Mouse (Mus musculus): ENCODE data around the gene Lrrc72. TPM values are rescaled to one million over a fixed set of nuclear protein-coding genes. Genes with fewer than 3 reads are reported as not detected.
"Not testable (repeated sequence)": the region's sequence is repeated elsewhere in the genome, so short reads cannot be mapped to it uniquely, and the experiment has no call there.

Lrrc72 gene
- not detected for total RNA-seq (2021)
- long read RNA-seq, experiment 1 = 0 reads
- long read RNA-seq, experiment 2 = 0 reads

DNA sequence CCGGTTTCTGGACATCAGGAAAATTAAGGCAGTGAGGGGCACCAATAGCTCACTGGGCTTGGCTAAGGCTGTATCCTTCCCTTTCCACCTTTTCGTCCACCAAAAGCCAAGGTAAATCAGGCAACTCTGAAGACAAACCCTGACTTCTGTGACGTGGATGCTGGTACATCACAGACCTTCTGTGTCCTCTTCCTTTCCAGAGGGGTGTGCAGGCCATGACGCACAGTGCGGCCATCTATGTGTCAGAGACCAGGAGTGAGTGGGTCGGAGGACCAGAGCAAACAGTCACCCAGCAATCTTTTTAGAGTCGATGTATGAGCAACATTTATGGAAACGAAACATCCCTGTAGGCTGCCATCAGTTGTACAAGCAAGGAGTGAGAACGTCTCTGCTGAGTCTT lies at the start of gene Lrrc72:
TSS of gene Lrrc72 (minus strand) at position 101 of the 400 bp plus-strand sequence.
- no peak for DNase-seq (ENCODE audit: low spot score in 2 of 2)

DNA sequence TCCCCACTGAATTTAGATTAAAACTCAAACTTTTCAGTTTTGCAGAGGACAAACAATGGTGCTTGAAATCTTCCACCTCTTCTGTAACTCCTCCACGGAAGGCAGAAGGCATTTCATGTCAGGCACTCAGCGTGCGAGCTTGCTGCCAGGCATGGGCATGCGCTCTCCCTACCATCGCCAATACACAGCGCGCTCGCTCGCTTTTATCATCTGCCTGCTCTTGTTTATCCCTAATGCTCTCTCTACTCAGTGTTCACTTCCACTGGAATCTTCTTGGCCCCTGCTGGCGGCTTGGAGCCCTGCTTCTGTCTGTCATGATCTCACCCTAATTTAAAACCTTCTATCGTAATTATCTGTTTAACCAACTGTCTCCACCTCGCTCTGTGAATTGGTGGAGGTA lies 49.1 kb upstream of the Lrrc72 start:
- DNase-seq (ENCODE audit: low spot score in 2 of 2) = no peak

DNA sequence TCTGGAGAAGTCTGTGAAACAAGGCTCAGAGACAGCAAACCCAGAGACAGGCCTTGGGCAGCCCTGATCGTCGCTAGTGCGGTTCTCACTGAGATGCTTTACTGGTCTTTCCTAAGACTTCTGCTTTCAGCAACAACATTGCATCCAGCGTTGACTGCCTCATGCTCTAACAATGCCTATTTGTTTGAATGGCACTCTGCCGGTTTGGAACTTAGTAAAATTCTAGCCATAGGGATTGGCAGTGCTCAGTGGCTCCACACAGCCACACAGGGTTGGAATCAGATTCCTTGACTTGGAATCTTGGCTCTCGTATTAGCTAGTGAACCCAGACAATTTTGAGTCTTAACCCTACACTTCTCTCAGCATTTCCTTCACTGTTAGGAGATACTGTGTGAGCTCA lies 38.1 kb upstream of the Lrrc72 start:
- no peak for DNase-seq (ENCODE audit: low spot score in 2 of 2)

DNA sequence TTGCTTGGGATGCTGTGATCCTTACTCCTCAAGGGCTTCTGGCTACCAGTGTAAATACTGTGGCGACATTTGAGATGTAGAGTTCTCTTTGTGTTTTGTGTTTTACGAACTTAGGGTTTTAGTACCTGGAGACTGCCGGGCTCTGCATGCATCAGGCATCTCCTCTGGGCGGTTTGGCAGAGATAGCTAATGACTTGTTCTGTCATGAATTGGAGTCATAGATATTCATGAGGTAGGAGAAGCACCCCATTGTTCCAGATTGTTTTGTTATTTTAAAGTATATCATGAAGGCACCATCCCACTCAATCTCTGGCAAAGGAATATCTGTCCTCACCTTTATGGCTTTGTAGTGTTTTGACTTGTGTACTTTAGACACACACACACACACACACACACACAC lies 37.3 kb upstream of the Lrrc72 start:
- DNase-seq (ENCODE audit: low spot score in 2 of 2) = no peak

DNA sequence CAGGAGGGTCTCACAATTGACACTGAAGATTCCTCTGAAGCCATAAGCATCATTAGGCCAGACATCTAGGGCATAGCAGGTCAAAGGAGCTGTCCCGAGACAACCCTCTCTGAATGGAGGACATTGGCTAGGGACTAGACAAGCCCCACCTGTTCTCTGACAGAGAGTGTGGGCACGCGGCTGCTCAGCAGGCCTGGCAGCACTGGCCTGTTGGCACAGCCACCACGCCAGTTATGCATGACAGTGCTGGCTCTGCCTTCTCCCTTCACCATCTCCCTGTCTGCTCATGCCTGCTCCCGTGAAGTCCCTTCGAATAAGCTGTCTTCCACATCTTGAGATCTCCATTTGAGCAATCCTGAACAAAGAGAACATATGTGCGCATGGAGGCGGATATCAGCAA lies 36.4 kb upstream of the Lrrc72 start:
- peak in 1 of 2 experiments; percentile 20 for DNase-seq (ENCODE audit: low spot score in 2 of 2)

DNA sequence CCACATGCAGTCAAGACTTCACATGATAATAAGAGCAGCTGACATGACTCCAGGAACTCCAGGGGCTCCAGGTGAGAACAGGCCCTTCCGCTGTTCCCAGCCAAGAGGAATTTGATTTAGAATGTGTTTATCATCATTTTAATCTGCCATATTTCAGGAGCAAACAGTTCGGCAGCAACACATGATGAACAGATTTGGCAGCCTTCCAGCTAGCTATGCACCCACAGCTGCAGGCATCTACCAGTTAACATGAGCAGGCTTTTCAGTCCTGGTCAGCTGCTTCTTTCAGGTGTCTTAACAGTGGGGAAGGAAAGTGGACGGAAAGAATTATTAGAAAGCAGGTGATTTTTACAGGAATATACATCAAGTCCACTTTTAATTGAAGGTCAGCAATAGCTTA lies 21.6 kb upstream of the Lrrc72 start:
- no peak for DNase-seq (ENCODE audit: low spot score in 2 of 2)

DNA sequence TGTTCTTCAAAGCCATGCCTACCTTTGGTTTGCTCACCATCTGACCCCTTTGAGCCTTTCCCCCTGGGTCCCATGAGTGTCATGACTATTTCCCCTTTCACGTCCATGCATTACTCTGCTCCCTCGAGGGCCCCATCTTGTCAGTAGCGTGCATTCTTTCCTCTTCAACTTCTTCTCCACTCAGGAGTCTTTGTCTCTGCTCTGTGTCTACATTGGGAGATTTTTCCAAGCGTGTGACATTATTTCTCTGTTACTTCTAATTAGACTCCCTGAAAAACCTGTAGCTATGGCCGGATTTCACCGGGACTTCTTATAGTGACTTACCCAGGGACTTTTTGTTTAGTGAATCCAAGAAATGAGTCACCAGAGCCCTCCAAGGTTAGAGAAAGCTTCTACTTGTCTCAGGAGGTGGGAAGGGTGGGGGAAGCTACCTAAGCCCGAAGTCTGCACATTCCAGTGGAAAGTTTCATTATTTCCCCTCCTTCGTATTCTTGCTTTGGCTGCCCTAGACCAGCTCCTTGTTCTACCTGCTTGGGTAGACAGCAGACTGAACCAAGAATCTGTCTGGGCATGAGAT lies 14.6 kb upstream of the Lrrc72 start:
- no peak for DNase-seq (ENCODE audit: low spot score in 2 of 2)

DNA sequence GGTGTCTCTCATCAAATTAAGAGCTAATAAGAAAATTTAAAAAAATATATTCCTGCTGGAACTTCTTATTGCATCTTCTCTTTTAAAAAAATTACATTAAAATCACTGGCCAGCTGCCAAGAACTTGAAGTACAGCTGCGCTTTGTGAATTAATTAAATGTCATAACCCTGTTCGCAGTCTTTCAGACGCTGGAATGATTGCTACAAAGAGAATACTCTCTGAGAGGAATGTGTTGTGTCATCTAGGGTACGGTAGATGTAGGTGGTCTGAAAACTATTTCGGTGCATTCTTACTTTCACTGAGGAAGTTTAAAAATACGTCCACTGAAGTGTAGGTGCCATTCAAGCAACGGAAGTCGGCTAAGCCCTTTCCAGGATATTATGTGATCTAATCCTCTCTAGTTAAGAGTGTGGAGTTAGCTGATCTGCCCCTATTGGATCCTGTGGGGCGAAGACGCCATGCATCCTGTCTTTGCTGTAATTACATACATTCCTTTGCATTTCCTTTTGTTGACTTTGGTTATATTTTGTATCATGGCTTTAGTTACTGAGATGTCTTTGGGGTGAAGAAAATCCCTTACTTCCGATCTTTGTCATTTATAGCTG lies 9.0 kb upstream of the Lrrc72 start:
- DNase-seq (ENCODE audit: low spot score in 2 of 2) = no peak

DNA sequence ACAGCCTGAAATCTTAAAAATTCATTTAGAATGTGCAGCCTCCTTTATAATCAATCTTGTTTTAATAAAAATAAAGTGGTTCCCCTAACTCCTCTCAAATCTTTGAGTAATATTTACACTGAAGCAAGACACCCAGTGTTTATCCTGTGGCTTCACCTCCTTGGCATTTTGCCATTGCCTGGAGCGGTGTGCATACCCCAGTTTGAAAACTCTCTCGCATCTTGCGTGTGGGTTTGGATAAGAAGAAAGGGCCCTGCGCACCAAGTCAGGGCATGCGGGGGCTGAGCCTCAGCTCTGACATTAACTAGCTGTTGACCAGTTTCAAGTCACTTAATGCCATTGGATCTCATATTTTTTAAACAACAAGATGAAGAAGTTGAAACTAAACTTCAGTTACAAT lies 2.2 kb upstream of the Lrrc72 start:
- no peak for DNase-seq (ENCODE audit: low spot score in 2 of 2)

DNA sequence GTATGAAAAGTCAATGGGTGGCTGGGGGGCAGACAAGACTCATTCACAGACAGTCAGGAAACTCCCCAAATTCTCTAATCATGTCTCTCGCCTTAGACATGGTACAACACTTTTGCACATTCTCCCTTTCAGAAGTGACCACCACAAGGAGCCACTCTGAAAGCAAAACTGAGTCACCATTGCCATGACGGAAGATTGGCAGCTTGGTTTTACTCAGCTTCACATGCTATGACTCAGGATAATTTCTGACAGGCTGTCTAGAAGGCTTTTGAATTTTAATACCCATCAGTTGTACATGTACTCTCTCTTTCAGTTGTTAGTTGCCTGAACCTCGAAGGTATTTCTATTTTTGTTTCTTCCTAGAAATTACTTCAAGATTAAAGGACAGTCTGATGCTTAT lies 12.0 kb downstream of the Lrrc72 start:
- no peak for DNase-seq (ENCODE audit: low spot score in 2 of 2)

DNA sequence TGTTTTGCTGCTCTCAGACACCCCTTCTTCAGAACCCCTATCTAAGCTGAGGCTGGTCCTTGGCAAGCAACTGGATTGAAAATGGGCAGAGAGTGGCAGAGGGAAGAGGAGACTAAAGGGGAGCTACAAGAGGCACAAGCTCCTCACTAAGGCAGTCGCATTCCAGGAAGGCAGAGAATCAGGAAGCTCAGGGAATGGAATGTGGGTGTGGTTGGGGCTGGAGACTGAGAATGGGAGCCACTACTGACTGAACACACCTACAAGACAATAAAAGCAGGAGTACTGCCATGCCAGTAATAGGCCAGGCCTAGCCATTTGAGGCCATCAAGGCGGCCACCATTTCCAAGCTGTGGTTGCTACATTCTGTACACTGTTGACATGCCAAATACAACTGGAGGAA lies 21.8 kb downstream of the Lrrc72 start:
- DNase-seq (ENCODE audit: low spot score in 2 of 2) = no peak

DNA sequence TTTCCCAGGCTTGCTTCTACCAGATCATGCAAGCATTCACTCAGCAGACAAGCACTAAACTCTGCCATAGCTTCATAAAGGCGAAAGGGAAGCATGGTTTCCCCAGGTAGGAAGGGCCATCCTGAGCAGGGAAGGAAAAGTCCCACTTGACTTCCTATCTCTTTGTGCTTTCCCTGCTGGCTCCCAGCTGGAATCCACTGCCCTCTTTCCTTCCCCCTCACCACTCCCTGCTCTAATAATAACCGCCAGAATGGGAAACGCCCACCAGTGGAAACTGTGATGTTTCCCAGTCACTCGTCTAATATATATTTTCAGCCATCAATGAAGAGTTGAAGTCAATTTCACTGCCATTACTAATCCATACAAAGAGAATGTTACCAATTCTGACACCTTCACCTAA lies 28.8 kb downstream of the Lrrc72 start:
- no peak for DNase-seq (ENCODE audit: low spot score in 2 of 2)

DNA sequence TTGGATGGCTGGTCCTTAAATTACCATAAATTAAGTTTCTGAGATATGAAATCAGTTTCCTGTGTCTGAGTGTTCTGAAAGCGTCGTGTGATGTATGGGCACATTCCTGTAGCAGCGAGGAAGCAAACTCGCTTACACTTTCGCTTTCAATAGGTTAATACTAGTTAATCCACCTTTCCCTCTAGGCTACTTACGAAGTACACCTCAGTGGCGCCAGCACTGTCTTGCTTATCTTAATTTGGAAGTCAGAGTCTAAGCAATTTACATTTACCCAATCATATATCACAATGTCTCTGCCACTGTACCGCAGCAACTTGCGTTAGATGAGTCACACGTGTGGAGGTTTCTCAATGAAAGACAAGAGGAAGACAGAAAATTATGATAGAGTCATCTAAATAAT lies 36.3 kb downstream of the Lrrc72 start:
- no peak for DNase-seq (ENCODE audit: low spot score in 2 of 2)

DNA sequence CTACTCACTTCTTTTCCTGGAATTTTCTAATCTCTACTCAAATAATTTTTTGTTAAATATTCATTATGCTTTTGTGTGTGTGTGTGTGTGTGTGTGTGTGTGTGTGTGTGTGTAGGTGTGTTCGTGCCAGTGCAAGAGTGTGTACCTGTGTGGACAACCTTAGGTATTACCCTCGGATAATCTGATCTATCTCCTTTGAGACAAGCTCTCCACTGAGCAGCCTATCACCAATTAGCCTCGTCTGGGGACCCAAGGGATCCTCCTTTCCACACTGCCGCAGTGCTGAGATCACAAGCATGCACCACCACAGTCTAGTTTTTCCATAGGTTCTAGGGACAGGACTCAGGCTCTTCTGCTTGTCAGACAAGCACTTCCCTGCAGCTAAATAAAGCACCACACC lies 37.0 kb downstream of the Lrrc72 start:
- DNase-seq (ENCODE audit: low spot score in 2 of 2) = no peak

DNA sequence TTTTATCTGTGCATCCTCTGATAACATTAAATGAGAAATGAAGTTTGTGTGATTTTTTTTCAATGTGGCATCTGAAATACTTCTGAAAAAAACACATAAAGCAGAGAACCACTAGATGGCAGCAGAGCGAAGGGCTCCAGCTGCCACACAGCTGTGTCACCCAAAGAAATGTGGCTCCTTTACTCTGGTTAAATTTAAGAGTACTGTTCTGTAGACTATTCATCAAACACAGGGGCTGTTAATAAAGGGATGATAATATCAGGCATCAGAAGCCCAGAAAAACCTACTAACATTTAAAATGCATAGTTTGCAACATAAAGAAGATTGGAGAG lies 38.1 kb downstream of the Lrrc72 start:
- DNase-seq (ENCODE audit: low spot score in 2 of 2) = peak; percentile 24 to 27

DNA sequence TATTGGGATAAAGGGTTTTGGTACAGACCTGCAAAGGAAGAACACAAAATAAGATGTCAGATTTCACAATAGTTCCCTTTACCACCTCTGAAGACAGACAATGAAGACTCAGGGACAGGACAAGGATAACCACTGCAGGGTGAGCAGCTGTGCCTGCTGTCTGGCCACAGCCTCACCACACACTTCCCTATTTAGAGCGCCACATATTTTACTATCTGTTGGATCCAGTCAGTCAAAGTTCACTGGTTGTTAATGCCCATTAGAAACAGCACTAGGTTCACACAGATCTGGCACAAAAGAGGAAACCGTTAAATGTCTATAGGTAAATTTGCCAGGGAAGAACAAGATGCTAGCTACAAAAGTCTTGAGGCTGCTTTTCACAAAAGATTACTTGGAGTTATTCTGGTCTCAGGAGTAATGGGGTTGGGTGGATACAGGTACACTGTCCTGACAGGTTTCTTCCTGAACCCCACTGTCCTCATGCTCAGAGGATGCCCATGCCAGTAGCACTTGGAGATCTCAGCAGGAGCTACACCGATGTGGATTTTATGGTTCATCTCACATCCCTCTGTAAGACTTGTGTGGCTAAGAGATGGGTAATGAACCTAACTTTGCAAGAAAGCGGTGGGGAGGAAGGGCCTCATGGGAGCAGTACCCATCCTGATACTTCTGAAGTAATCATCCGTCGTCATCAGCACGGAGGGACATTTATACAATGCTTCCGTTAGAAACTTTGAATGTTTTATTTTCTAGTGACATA lies 38.6 kb downstream of the Lrrc72 start:
- DNase-seq (ENCODE audit: low spot score in 2 of 2) = no peak

DNA sequence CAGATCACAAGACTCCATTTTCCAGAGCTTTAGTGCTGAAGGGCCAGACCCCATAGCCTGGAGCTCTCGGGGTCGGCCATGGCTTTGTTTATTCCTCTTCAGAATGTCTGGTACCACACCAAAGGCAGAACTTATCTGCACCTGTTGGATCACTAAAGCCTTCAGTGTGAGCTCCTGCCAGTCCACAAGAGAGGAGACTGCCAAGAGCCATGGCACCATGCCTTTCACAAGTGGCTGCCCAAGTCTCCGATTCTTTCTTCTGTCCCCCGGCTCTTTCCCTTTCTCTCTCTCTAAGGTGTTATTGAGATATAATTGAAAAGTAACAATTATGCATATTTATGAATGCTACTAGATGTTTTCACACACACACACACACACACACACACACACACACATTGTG lies 43.1 kb downstream of the Lrrc72 start:
- DNase-seq (ENCODE audit: low spot score in 2 of 2) = no peak

DNA sequence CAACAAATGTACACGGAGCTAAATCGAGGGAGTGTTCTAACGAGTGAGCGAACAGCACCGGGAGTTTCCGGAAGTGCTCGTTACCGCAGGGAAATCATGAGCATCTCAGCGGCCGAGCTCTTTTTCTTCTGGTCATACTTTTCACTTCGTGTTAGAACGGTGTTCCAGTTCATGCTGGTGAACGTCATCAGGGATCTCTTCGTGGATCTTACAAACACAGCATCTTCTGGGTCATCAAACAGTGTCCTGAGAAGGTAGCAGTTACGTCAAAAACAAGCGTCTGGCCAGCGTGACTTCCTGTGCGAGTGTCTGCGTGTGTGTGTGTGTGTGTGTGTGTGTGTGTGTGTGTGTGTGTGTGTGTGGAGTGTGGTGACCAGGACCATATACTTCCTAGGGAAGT lies 44.7 kb downstream of the Lrrc72 start:
- no peak for DNase-seq (ENCODE audit: low spot score in 2 of 2)

DNA sequence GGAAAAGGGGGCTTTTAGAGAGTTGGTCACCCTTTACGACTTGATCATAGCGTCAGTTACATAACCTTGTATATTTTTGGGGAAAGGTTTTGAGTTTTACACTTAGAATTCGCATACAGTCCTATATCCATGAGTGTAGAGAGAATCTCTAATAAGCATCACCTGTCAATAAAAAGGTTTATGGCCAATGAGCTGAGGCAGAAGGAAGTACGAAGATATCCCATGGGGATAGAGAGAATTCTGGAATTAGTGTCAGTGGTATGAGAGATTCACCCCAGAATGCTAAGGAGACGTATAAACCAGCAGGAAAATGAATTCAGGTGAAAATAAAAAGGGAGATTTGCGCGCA lies 45.4 kb downstream of the Lrrc72 start:
- DNase-seq (ENCODE audit: low spot score in 2 of 2) = no peak

DNA sequence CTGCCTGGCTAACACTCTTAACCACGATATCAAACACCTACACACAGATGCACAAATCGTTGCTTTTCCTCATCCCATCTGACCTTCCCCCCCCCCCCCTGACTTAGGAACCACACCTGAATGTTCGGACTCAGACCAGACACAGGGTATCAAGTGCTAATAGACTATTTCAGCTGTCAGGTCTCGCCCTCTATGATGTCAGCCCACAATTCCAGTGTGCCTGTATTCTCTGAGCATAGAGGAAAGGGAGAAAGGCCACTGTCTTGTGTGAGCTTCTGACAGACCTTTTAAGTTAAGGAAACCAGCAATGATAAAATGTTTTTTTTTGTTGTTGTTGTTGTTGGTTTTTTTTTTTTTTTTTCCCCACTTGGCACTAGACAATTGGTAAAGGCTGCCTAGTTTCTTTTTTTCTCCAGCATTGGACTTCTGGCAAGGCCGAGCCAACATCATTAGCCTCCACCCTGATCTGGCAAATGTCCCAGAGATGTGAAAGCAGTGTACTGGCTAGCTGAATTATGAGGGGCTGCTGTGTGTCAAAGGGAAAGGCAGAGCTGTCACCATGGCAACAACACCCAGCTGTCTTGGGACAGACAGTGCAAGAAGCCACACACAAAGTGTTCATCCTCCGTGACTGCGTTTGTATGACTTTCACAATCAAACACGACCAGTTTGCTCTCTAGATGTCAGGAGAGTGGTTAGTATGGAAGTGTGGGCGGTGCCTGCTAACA lies 46.0 kb downstream of the Lrrc72 start:
- DNase-seq (ENCODE audit: low spot score in 2 of 2) = peak; percentile 22 to 56

DNA sequence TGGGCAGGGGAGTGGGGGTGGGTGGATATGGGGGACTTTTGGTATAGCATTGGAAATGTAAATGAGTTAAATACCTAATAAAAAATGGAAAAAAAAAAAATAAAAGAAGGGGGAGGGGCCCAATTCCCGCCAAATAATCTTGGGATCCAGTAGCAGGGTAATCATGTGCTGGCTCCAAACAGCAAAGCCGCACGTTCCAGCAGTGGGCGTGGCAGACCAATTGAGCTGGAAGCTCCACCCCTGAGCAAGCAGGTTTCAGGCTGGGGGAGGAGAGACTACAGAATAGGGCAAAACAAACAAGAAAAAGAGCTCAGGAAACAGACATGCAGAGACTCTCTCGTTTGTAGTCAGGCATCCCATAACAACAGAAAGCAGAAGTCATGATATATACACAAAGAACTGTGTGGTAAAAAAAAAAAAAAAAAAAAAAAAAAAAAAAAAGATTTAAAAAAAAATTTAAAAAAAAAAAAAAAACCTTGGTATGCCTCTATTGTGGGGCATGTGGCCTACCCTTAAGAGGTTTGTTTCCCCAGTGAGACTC lies 47.5 kb downstream of the Lrrc72 start:
- not testable (repeated sequence) for DNase-seq (ENCODE audit: low spot score in 2 of 2)

DNA sequence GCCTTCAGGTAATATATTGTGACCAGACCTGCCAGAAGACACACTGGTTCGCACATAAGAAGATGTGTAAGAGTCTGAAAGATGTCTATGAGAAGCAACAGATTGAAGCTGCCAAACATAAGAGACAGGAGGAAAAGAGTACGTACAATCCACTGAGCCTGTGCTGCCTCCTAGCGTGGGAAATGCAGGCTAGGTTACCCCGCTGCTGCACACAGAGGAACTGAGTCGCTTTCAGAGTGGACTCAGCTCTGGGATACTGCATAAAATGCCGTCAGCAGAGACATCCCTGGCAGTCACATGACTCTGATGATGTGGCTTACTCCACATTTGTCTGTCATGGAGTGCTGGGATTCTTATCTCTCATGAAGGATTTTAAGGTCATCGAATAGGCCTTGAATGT lies 58.2 kb downstream of the Lrrc72 start:
- DNase-seq (ENCODE audit: low spot score in 2 of 2) = no peak
